Mouse (Mus musculus): ENCODE data around the gene Lrrn4cl. TPM values are rescaled to one million over a fixed set of nuclear protein-coding genes. Genes with fewer than 3 reads are reported as not detected.

Lrrn4cl gene
- total RNA-seq, 2 experiments from 2014 or later, result not detected

Other genes starting within 250 kb of the Lrrn4cl start
Only the 30 nearest of the 33 such genes appear.
- 60.1 and 70.1 TPM in 2 replicates for gene Slc3a2, start 127.4 kb upstream of the Lrrn4cl start, total RNA-seq (2014; fragmentation: Nextera tagmentation)
- 78.5 and 87.2 TPM in 2 replicates for gene Slc3a2, start 127.4 kb upstream of the Lrrn4cl start, total RNA-seq (2017)
- 122 and 136 TPM in 2 replicates for gene Wdr74, start 114.9 kb upstream of the Lrrn4cl start, total RNA-seq (2014; fragmentation: Nextera tagmentation)
- gene Wdr74, start 114.9 kb upstream of the Lrrn4cl start, total RNA-seq (2017), result 96.6 and 196 TPM in 2 replicates
- not detected in 2 replicates for gene 1700092M07Rik, start 110.0 kb upstream of the Lrrn4cl start, total RNA-seq (2014; fragmentation: Nextera tagmentation)
- gene 1700092M07Rik, start 110.0 kb upstream of the Lrrn4cl start, total RNA-seq (2017), result 2.5 TPM in 2 replicates
- gene Stx5a, start 109.4 kb upstream of the Lrrn4cl start, total RNA-seq (2014; fragmentation: Nextera tagmentation), result 63.4 and 64.7 TPM in 2 replicates
- 43.0 and 62.0 TPM in 2 replicates for gene Stx5a, start 109.4 kb upstream of the Lrrn4cl start, total RNA-seq (2017)
- gene Nxf1, start 93.7 kb upstream of the Lrrn4cl start, total RNA-seq (2014; fragmentation: Nextera tagmentation), result 268 and 347 TPM in 2 replicates
- gene Nxf1, start 93.7 kb upstream of the Lrrn4cl start, total RNA-seq (2017), result 89.4 and 113 TPM in 2 replicates
- gene Tmem223, start 79.8 kb upstream of the Lrrn4cl start, total RNA-seq (2014; fragmentation: Nextera tagmentation), result 61.2 and 62.7 TPM in 2 replicates
- gene Tmem223, start 79.8 kb upstream of the Lrrn4cl start, total RNA-seq (2017), result 35.7 and 40.6 TPM in 2 replicates
- 141 and 147 TPM in 2 replicates for gene Tmem179b, start 76.3 kb upstream of the Lrrn4cl start, total RNA-seq (2014; fragmentation: Nextera tagmentation)
- gene Tmem179b, start 76.3 kb upstream of the Lrrn4cl start, total RNA-seq (2017), result 69.5 and 81.3 TPM in 2 replicates
- gene Taf6l, start 64.4 kb upstream of the Lrrn4cl start, total RNA-seq (2014; fragmentation: Nextera tagmentation), result 19.1 and 20.5 TPM in 2 replicates
- 10.0 and 15.6 TPM in 2 replicates for gene Taf6l, start 64.4 kb upstream of the Lrrn4cl start, total RNA-seq (2017)
- 112 and 148 TPM in 2 replicates for gene Polr2g, start 52.2 kb upstream of the Lrrn4cl start, total RNA-seq (2014; fragmentation: Nextera tagmentation)
- 51.7 and 69.8 TPM in 2 replicates for gene Polr2g, start 52.2 kb upstream of the Lrrn4cl start, total RNA-seq (2017)
- 3.1 TPM in 2 replicates for gene Zbtb3, start 48.2 kb upstream of the Lrrn4cl start, total RNA-seq (2014; fragmentation: Nextera tagmentation)
- gene Zbtb3, start 48.2 kb upstream of the Lrrn4cl start, total RNA-seq (2017), result 2.7 and 3.0 TPM in 2 replicates
- gene Ttc9c, start 31.4 kb upstream of the Lrrn4cl start, total RNA-seq (2014; fragmentation: Nextera tagmentation), result 41.3 and 42.1 TPM in 2 replicates
- gene Ttc9c, start 31.4 kb upstream of the Lrrn4cl start, total RNA-seq (2017), result 62.8 and 65.0 TPM in 2 replicates
- gene Hnrnpul2, start 30.8 kb upstream of the Lrrn4cl start, total RNA-seq (2014; fragmentation: Nextera tagmentation), result 71.4 and 85.1 TPM in 2 replicates
- 82.8 and 88.5 TPM in 2 replicates for gene Hnrnpul2, start 30.8 kb upstream of the Lrrn4cl start, total RNA-seq (2017)
- not detected in 2 replicates for gene AC129217.1, start 21.0 kb upstream of the Lrrn4cl start, total RNA-seq (2014; fragmentation: Nextera tagmentation)
- gene AC129217.1, start 21.0 kb upstream of the Lrrn4cl start, total RNA-seq (2017), result 34.1 TPM in 1 of 2 replicates, not detected in the other
- 61.8 and 89.4 TPM in 2 replicates for gene Bscl2, start 13.3 kb upstream of the Lrrn4cl start, total RNA-seq (2014; fragmentation: Nextera tagmentation)
- gene Bscl2, start 13.3 kb upstream of the Lrrn4cl start, total RNA-seq (2017), result 33.9 and 34.6 TPM in 2 replicates
- gene Gng3, start 11.6 kb upstream of the Lrrn4cl start, total RNA-seq (2014; fragmentation: Nextera tagmentation), result not detected in 2 replicates
- gene Gng3, start 11.6 kb upstream of the Lrrn4cl start, total RNA-seq (2017), result 0.26 TPM in 1 of 2 replicates, not detected in the other
- gene Ubxn1, start 20.7 kb downstream of the Lrrn4cl start, total RNA-seq (2014; fragmentation: Nextera tagmentation), result 115 and 150 TPM in 2 replicates
- 135 and 136 TPM in 2 replicates for gene Ubxn1, start 20.7 kb downstream of the Lrrn4cl start, total RNA-seq (2017)
- gene Uqcc3, start 30.2 kb downstream of the Lrrn4cl start, total RNA-seq (2014; fragmentation: Nextera tagmentation), result 57.3 and 67.4 TPM in 2 replicates
- gene Uqcc3, start 30.2 kb downstream of the Lrrn4cl start, total RNA-seq (2017), result 66.9 and 100 TPM in 2 replicates
- gene Lbhd1, start 33.0 kb downstream of the Lrrn4cl start, total RNA-seq (2014; fragmentation: Nextera tagmentation), result 49.4 and 65.5 TPM in 2 replicates
- gene Lbhd1, start 33.0 kb downstream of the Lrrn4cl start, total RNA-seq (2017), result 10.1 and 37.8 TPM in 2 replicates
- gene Gm49403, start 33.2 kb downstream of the Lrrn4cl start, total RNA-seq (2014; fragmentation: Nextera tagmentation), result not detected in 2 replicates
- gene Gm49403, start 33.2 kb downstream of the Lrrn4cl start, total RNA-seq (2017), result not detected in 2 replicates
- gene 1810009A15Rik, start 38.1 kb downstream of the Lrrn4cl start, total RNA-seq (2014; fragmentation: Nextera tagmentation), result 70.2 and 82.4 TPM in 2 replicates
- gene 1810009A15Rik, start 38.1 kb downstream of the Lrrn4cl start, total RNA-seq (2017), result 92.1 and 109 TPM in 2 replicates
- gene Gm49416, start 38.2 kb downstream of the Lrrn4cl start, total RNA-seq (2014; fragmentation: Nextera tagmentation), result not detected in 2 replicates
- not detected in 2 replicates for gene Gm49416, start 38.2 kb downstream of the Lrrn4cl start, total RNA-seq (2017)
- 23.7 and 30.3 TPM in 2 replicates for gene Ints5, start 42.2 kb downstream of the Lrrn4cl start, total RNA-seq (2014; fragmentation: Nextera tagmentation)
- gene Ints5, start 42.2 kb downstream of the Lrrn4cl start, total RNA-seq (2017), result 11.6 and 13.5 TPM in 2 replicates
- 143 and 154 TPM in 2 replicates for gene Ganab, start 47.3 kb downstream of the Lrrn4cl start, total RNA-seq (2014; fragmentation: Nextera tagmentation)
- gene Ganab, start 47.3 kb downstream of the Lrrn4cl start, total RNA-seq (2017), result 105 and 107 TPM in 2 replicates
- 25.9 and 34.4 TPM in 2 replicates for gene B3gat3, start 69.6 kb downstream of the Lrrn4cl start, total RNA-seq (2014; fragmentation: Nextera tagmentation)
- gene B3gat3, start 69.6 kb downstream of the Lrrn4cl start, total RNA-seq (2017), result 17.2 and 26.5 TPM in 2 replicates
- gene Rom1, start 78.6 kb downstream of the Lrrn4cl start, total RNA-seq (2014; fragmentation: Nextera tagmentation), result 2.2 and 2.9 TPM in 2 replicates
- gene Rom1, start 78.6 kb downstream of the Lrrn4cl start, total RNA-seq (2017), result 0.22 and 0.52 TPM in 2 replicates
- gene Eml3, start 78.8 kb downstream of the Lrrn4cl start, total RNA-seq (2014; fragmentation: Nextera tagmentation), result 26.1 and 30.2 TPM in 2 replicates
- gene Eml3, start 78.8 kb downstream of the Lrrn4cl start, total RNA-seq (2017), result 27.4 and 31.3 TPM in 2 replicates
- gene Mta2, start 91.1 kb downstream of the Lrrn4cl start, total RNA-seq (2014; fragmentation: Nextera tagmentation), result 115 and 125 TPM in 2 replicates
- 120 and 123 TPM in 2 replicates for gene Mta2, start 91.1 kb downstream of the Lrrn4cl start, total RNA-seq (2017)
- 17.8 and 28.9 TPM in 2 replicates for gene Tut1, start 103.1 kb downstream of the Lrrn4cl start, total RNA-seq (2014; fragmentation: Nextera tagmentation)
- gene Tut1, start 103.1 kb downstream of the Lrrn4cl start, total RNA-seq (2017), result 14.5 and 21.8 TPM in 2 replicates
- gene Eef1g, start 116.3 kb downstream of the Lrrn4cl start, total RNA-seq (2014; fragmentation: Nextera tagmentation), result 1,036 and 1,157 TPM in 2 replicates
- 748 and 899 TPM in 2 replicates for gene Eef1g, start 116.3 kb downstream of the Lrrn4cl start, total RNA-seq (2017)
- 5.8 and 12.1 TPM in 2 replicates for gene Ahnak, start 138.5 kb downstream of the Lrrn4cl start, total RNA-seq (2014; fragmentation: Nextera tagmentation)
- 14.1 and 14.8 TPM in 2 replicates for gene Ahnak, start 138.5 kb downstream of the Lrrn4cl start, total RNA-seq (2017)

Measured in granulocyte monocyte progenitor cell, adult 5-6 weeks (primary cell).